Mouse (Mus musculus) spleen, postnatal 14 days (tissue): Measurements from ENCODE around the gene Trappc2l.
A peak's percentile ranks its signal among the peaks of the same experiment; 100 is the strongest.

Experiments used
- DNase-seq, 2 experiments: peaks; one replicate each; pipeline ENCODE4 v3.0.0; 2021 to 2022; ENCODE audit warnings: low spot score in 2 of 2

Gene Trappc2l

DNA sequence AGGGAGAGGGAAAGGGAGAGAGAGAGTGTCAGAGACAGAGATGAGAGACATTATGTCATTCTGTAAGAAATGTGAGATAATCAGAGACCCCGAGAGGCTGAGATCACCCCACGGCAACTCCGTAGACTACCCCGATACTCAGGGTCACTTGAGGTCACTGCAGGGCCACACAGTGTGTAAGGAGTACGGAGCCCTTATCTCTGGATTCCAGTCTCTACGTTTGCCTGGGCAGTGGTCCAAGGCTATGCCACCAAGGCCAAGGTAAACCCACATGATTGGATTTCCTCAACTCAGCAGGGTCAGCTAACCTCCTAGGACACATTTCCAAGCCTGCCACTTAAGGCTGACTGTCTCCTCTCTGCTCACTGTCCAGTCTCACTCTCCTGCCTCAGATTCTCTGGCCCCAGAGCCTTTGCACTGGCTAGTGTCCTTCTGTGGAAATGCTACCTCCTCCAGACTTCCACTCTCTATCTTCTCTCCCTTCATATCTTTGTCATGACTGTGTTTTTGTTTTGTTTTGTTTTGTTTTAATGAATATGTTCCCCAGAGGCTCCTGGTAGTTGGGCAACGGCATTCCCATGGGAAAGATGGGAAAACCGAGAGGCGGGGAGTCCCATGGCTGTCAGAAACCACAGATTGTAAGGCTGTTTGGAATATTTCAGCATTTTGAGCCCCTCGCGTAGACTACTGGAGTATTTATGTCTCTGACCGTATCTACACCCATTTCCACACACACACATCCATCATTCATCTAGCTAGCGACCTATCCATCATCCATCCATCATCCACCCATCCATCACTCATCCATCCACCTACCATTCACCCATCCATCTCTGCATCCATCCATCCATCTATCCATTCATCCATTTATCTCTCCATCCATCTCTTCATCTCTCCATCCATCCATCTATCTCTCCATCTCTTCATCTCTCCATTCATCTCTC lies 44.9 kb downstream of the Trappc2l start:
- DNase-seq: peak; percentile 52

DNA sequence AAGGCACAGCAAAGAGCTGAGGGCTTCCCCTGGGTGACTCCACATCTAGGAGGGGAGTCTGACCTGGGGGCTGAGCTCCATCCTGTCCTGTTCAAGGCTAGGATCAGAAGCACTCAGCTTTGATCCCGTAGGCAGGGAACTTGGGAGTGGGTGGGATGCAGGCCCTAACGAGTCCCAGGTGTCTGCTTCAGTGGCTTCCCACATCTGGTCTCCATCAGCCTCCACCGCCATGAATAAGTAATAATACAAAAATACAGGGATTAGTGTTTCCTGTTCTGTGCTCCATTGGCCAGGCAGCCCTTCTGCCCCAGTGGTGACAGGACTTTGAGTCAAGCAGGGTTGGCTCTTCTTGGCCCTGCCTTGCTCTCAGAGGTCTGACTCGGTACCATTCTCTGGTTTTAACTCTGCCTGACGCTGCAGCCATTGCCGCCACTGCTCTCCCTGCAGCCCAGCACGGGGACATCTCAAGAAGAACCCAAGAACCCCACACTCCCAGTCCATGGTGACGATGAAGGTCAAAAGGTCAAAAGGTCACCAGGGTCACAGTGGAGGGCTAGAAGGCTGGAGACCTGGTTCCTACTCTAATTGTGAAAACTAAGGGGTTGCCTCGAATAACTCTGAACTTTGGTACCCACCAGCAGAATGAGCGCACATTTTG lies 46.8 kb downstream of the Trappc2l start:
- no peak for DNase-seq

- no peak for DNase-seq
Observed at GRCm38 (mm10) chr8:122658807-122659160, 47.3 kb downstream of the Trappc2l start.

- no peak for DNase-seq
Observed at GRCm38 (mm10) chr8:122660022-122660421, 48.6 kb downstream of the Trappc2l start.

GRCm38 (mm10) chr8:122661138-122661537 lies 49.7 kb downstream of the Trappc2l start:
- DNase-seq: no peak

- DNase-seq: no peak
Observed at GRCm38 (mm10) chr8:122661894-122662293, 50.5 kb downstream of the Trappc2l start.

DNA sequence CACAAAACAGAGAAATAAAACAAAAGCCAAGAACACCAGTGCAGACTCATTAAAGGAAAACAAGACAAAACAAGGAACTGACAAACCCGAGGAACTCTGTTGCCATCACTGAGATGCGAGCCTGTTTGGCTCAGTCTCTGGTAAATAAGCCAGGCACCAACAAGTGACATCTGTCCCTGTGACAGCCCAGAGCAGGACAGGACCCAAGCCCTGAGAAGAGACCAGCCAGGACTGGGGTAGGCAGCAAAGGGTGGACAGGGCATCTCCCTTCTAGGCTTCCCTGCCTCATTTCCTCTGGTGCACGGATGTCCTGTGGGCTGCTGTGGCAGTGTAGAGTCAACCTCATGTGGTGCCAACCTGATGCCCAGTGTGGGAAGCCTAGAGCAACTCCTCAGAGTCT lies 51.7 kb downstream of the Trappc2l start:
- DNase-seq: no peak

- no peak for DNase-seq
Observed at GRCm38 (mm10) chr8:122663670-122664069, 52.2 kb downstream of the Trappc2l start.

DNA sequence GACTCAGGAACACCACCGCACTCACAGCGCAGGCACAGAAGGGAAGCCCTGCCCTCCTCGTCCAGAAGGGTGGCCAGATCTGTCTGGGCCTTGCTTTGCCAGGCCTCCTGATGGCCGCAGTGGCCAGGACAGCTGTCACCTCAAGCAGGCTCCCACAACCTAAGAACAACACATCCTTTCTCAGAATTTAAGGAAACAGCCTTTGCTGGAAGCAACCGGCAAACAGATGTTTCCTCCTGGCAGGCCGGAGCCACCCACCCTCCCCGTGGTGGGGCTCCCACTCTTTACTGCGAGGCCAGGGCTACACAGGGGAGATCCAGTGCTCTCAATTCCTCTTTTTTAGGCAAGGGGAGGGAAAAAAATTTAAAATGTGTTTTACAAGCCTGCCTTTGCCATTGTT lies 53.8 kb downstream of the Trappc2l start:
- DNase-seq: no peak

- no peak for DNase-seq
Observed at GRCm38 (mm10) chr8:122665667-122666316, 54.4 kb downstream of the Trappc2l start.
